Mouse (Mus musculus): ENCODE results near the gene H2-Ab1.
"Not testable (repeated sequence)": the region's sequence is repeated elsewhere in the genome, so short reads cannot be mapped to it uniquely, and the experiment has no call there.

H2-Ab1 gene

GRCm38 (mm10) chr17:34310526-34310925 lies 53.0 kb downstream of the H2-Ab1 start:
- DNase-seq: not testable (repeated sequence)

- DNase-seq: no peak
Observed at GRCm38 (mm10) chr17:34312185-34312584, 54.7 kb downstream of the H2-Ab1 start.

- peak; percentile 32 for DNase-seq
Observed at GRCm38 (mm10) chr17:34313393-34313792, 55.9 kb downstream of the H2-Ab1 start.

GRCm38 (mm10) chr17:34314286-34314685 lies 56.8 kb downstream of the H2-Ab1 start:
- no peak for DNase-seq

- no peak for DNase-seq
Observed at GRCm38 (mm10) chr17:34315512-34315911, 58.0 kb downstream of the H2-Ab1 start.

- DNase-seq: no peak
Observed at GRCm38 (mm10) chr17:34316697-34317096, 59.2 kb downstream of the H2-Ab1 start.

- DNase-seq: no peak
Observed at GRCm38 (mm10) chr17:34317275-34317674, 59.8 kb downstream of the H2-Ab1 start.

Measured in cerebellum, adult 11 months (tissue).